Comparison of ENCODE assay signal across 8 mouse cellular contexts in genomic region chr16:44173155-44173941, GRCm38 (mm10). TPM values are rescaled to one million over a fixed set of nuclear protein-coding genes. Genes with fewer than 3 reads are reported as not detected.
DNase-seq lines count a peak whose midpoint lies in the region; ATAC-seq and TF ChIP-seq lines count a peak whose summit lies in the region.

Gene Usf3 (plus strand): TSS chr16:44173246.

- ATAC-seq in heart, embryonic 14.5 days (ENCODE audit: insufficient number of reproducible peaks, insufficient read depth, low FRiP score, low read depth), result peak; percentile 72
- peak; percentile 55 for ATAC-seq in kidney, postnatal 0 days (replicated peaks; ENCODE audit: low FRiP score, low read depth)
- peak; percentile 58 for ATAC-seq in liver, embryonic 12.5 days
- peak; percentile 51 for ATAC-seq in stomach, embryonic 16.5 days (ENCODE audit: insufficient read depth, low FRiP score)

- DNase-seq in CD4-positive, CD25-positive, alpha-beta regulatory T cell, adult 2 months (ENCODE audit: low read depth, low spot score), result peak; percentile 75
- DNase-seq in forebrain, embryonic 10.5 days (ENCODE audit: extremely low spot score, low spot score), result no peak
- DNase-seq in kidney, postnatal 0 days (ENCODE audit: low spot score), result peak; percentile 51

- no peak for TF ChIP-seq CTCF in bone marrow, adult 2 months (IDR thresholded peaks at IDR 0.05; ENCODE audit: control insufficient read depth, insufficient read depth, low read length)
- no peak for TF ChIP-seq CTCF in kidney, postnatal 0 days (IDR thresholded peaks at IDR 0.05; ENCODE audit: low read depth)

- WGBS in bone marrow, adult 2 months, result 2% methylated on average over 69 of the region's 77 CpGs
- WGBS in forebrain, embryonic 10.5 days, result under 1% methylated on average over 68 of the region's 77 CpGs
- WGBS in heart, embryonic 14.5 days, result 0% methylated on average over 24 of the region's 77 CpGs
- WGBS in kidney, postnatal 0 days, result under 1% methylated on average over 30 of the region's 77 CpGs
- 1% methylated on average over 57 of the region's 77 CpGs for WGBS in liver, embryonic 12.5 days (ENCODE audit: insufficient replicate concordance)
- under 1% methylated on average over 36 of the region's 77 CpGs for WGBS in stomach, embryonic 16.5 days

- H3K36me3 ChIP-seq in forebrain, embryonic 10.5 days (replicated peaks), result no peaks in the 10 kb centered on the region
- no peaks in the 10 kb centered on the region for H3K36me3 ChIP-seq in heart, embryonic 14.5 days (ENCODE audit: control insufficient read depth, insufficient read depth, low read length)
- H3K36me3 ChIP-seq in kidney, postnatal 0 days (ENCODE audit: insufficient read depth, low read length), result no peaks in the 10 kb centered on the region
- H3K36me3 ChIP-seq in liver, embryonic 12.5 days, result peaks cover 2% of the 10 kb centered on the region; the same call in 1 of the 2 replicates
- H3K36me3 ChIP-seq in myocyte (ENCODE audit: control insufficient read depth, insufficient read depth), result no peaks in the 10 kb centered on the region
- H3K36me3 ChIP-seq in stomach, embryonic 16.5 days (ENCODE audit: control insufficient read depth, insufficient read depth, low read length), result no peaks in the 10 kb centered on the region

- H3ac ChIP-seq in myocyte (ENCODE audit: control insufficient read depth, insufficient read length), result peak within 1 kb of the TSS; percentile 54

- no peaks in the 10 kb centered on the region for H3K9me3 ChIP-seq in forebrain, embryonic 10.5 days
- H3K9me3 ChIP-seq in heart, embryonic 14.5 days (ENCODE audit: control insufficient read depth, low read length), result no peaks in the 10 kb centered on the region
- no peaks in the 10 kb centered on the region for H3K9me3 ChIP-seq in kidney, postnatal 0 days (replicated peaks; ENCODE audit: low read length)
- H3K9me3 ChIP-seq in liver, embryonic 12.5 days (replicated peaks), result no peaks in the 10 kb centered on the region
- no peaks in the 10 kb centered on the region for H3K9me3 ChIP-seq in stomach, embryonic 16.5 days (replicated peaks; ENCODE audit: control insufficient read depth, low read length)

- peak within 1 kb of the TSS; percentile 88 for H3K27ac ChIP-seq in bone marrow, adult 2 months (ENCODE audit: control insufficient read depth, insufficient read depth, low read depth, low read length, poor library complexity)
- peak within 1 kb of the TSS; percentile 99 for H3K27ac ChIP-seq in forebrain, embryonic 10.5 days
- peak within 1 kb of the TSS; percentile 96 to 98 for H3K27ac ChIP-seq in heart, embryonic 14.5 days (replicated peaks in 1 of 2; ENCODE audit: control insufficient read depth in 1 of 2, insufficient read depth in 1 of 2, low read depth in 2 of 2, low read length in 2 of 2)
- peak within 1 kb of the TSS; percentile 97 for H3K27ac ChIP-seq in kidney, postnatal 0 days
- peak within 1 kb of the TSS; percentile 95 for H3K27ac ChIP-seq in liver, embryonic 12.5 days
- peak within 1 kb of the TSS; percentile 96 for H3K27ac ChIP-seq in stomach, embryonic 16.5 days (ENCODE audit: low read length)

- H3K4me3 ChIP-seq in bone marrow, adult 2 months (replicated peaks; ENCODE audit: control insufficient read depth, low read depth, low read length), result peak within 1 kb of the TSS; percentile 90
- peak within 1 kb of the TSS; percentile 95 for H3K4me3 ChIP-seq in forebrain, embryonic 10.5 days
- peak within 1 kb of the TSS; percentile 79 to 80 for H3K4me3 ChIP-seq in heart, embryonic 14.5 days (ENCODE audit: control insufficient read depth in 1 of 2, insufficient read depth in 1 of 2, low read depth in 1 of 2, low read length in 2 of 2)
- H3K4me3 ChIP-seq in kidney, postnatal 0 days (replicated peaks; ENCODE audit: low read depth, low read length), result peak within 1 kb of the TSS; percentile 98
- H3K4me3 ChIP-seq in liver, embryonic 12.5 days, result peak within 1 kb of the TSS; percentile 91
- H3K4me3 ChIP-seq in myocyte, result peak within 1 kb of the TSS; percentile 36
- H3K4me3 ChIP-seq in stomach, embryonic 16.5 days (replicated peaks; ENCODE audit: low read length), result peak within 1 kb of the TSS; percentile 89

- no peak for TF ChIP-seq POLR2A in bone marrow, adult 2 months (IDR thresholded peaks at IDR 0.05; ENCODE audit: borderline replicate concordance, control insufficient read depth, low read depth, low read length)
- TF ChIP-seq POLR2A in myocyte (IDR thresholded peaks at IDR 0.05; ENCODE audit: insufficient read length, low read depth), result peak; percentile 24

- H3K79me2 ChIP-seq in myocyte (ENCODE audit: control insufficient read depth, insufficient read depth), result peaks cover 36% of the 10 kb centered on the region

- H3K27me3 ChIP-seq in forebrain, embryonic 10.5 days (ENCODE audit: poor library complexity, severe bottlenecking), result no peaks in the 10 kb centered on the region
- H3K27me3 ChIP-seq in heart, embryonic 14.5 days (ENCODE audit: control insufficient read depth, insufficient read depth, low read length), result no peaks in the 10 kb centered on the region
- no peaks in the 10 kb centered on the region for H3K27me3 ChIP-seq in kidney, postnatal 0 days (ENCODE audit: insufficient read depth, low read length)
- H3K27me3 ChIP-seq in liver, embryonic 12.5 days (replicated peaks), result no peaks in the 10 kb centered on the region
- H3K27me3 ChIP-seq in myocyte (ENCODE audit: control insufficient read depth, insufficient read depth, insufficient read length), result no peaks in the 10 kb centered on the region
- H3K27me3 ChIP-seq in stomach, embryonic 16.5 days (ENCODE audit: control insufficient read depth, insufficient read depth, low read length), result no peaks in the 10 kb centered on the region

- peak within 1 kb of the TSS; percentile 97 for H3K9ac ChIP-seq in heart, embryonic 14.5 days (ENCODE audit: low read length)
- peak within 1 kb of the TSS; percentile 98 for H3K9ac ChIP-seq in kidney, postnatal 0 days (ENCODE audit: low read depth, low read length)
- H3K9ac ChIP-seq in liver, embryonic 12.5 days, result peak within 1 kb of the TSS; percentile 96
- peak within 1 kb of the TSS; percentile 99 for H3K9ac ChIP-seq in stomach, embryonic 16.5 days (ENCODE audit: low read length)

- H3K4me1 ChIP-seq in bone marrow, adult 2 months (ENCODE audit: control insufficient read depth, insufficient read depth, low read length), result peaks cover 3% of the 10 kb centered on the region
- H3K4me1 ChIP-seq in forebrain, embryonic 10.5 days, result peaks cover 25% of the 10 kb centered on the region
- H3K4me1 ChIP-seq in heart, embryonic 14.5 days (ENCODE audit: control insufficient read depth in 2 of 2, insufficient read depth in 2 of 2, low read length in 2 of 2), result peaks cover 4 to 16% of the 10 kb centered on the region in 2 experiments
- peaks cover 13% of the 10 kb centered on the region for H3K4me1 ChIP-seq in kidney, postnatal 0 days (replicated peaks; ENCODE audit: insufficient read depth, low read length)
- H3K4me1 ChIP-seq in liver, embryonic 12.5 days, result peaks cover 48% of the 10 kb centered on the region
- H3K4me1 ChIP-seq in stomach, embryonic 16.5 days (ENCODE audit: control insufficient read depth, insufficient read depth, low read length), result peaks cover 16% of the 10 kb centered on the region

- peak within 1 kb of the TSS; percentile 88 for H3K4me2 ChIP-seq in heart, embryonic 14.5 days (ENCODE audit: low read length)
- H3K4me2 ChIP-seq in kidney, postnatal 0 days (ENCODE audit: low read length), result peak within 1 kb of the TSS; percentile 84
- H3K4me2 ChIP-seq in liver, embryonic 12.5 days, result peak within 1 kb of the TSS; percentile 91
- peak within 1 kb of the TSS; percentile 93 for H3K4me2 ChIP-seq in myocyte (ENCODE audit: low read depth)
- peak within 1 kb of the TSS; percentile 82 for H3K4me2 ChIP-seq in stomach, embryonic 16.5 days (ENCODE audit: low read depth, low read length)

TF ChIP-seq in myocyte, 11 proteins besides CTCF, POLR2A, EP300 and RAD21:
- no peak for TF ChIP-seq E2F4 (IDR thresholded peaks at IDR 0.05; ENCODE audit: insufficient read depth)
- no peak for TF ChIP-seq TCF12 (IDR thresholded peaks at IDR 0.05; ENCODE audit: insufficient read depth, poor library complexity, severe bottlenecking)
- no peak for TF ChIP-seq CEBPB (IDR thresholded peaks at IDR 0.05; ENCODE audit: insufficient read depth, poor library complexity, severe bottlenecking)
- no peak for TF ChIP-seq SRF (IDR thresholded peaks at IDR 0.05; ENCODE audit: control insufficient read depth, insufficient read length, low read depth)
- no peak for TF ChIP-seq TCF3 (IDR thresholded peaks at IDR 0.05; ENCODE audit: insufficient read length, low read depth)
- no peak for TF ChIP-seq MYOD1 (IDR thresholded peaks at IDR 0.05; ENCODE audit: control insufficient read depth in 1 of 3, insufficient read length in 2 of 3, low read depth in 2 of 3)
- TF ChIP-seq USF1 (IDR thresholded peaks at IDR 0.05; ENCODE audit: low read depth), result no peak
- TF ChIP-seq REST (IDR thresholded peaks at IDR 0.05; ENCODE audit: insufficient read depth, insufficient read length), result no peak

RNA-seq across cellular contexts. Expression of gene Usf3, which starts in this region (rescaled TPM):
- 9.9 and 12.0 TPM in 2 replicates for polyA plus RNA-seq in bone marrow, adult 2 months (2011; ENCODE audit: insufficient read depth, insufficient read length, low replicate concordance, missing spikeins)
- 2.4 and 2.8 TPM in 2 replicates for polyA plus RNA-seq in forebrain, embryonic 10.5 days (2016; fragmentation: Nextera tagmentation; extraction: Ambion mirVana)
- polyA plus RNA-seq in heart, embryonic 14.5 days (2014; fragmentation: Nextera tagmentation; extraction: Ambion mirVana), result 4.1 and 4.7 TPM in 2 replicates
- polyA plus RNA-seq in kidney, postnatal 0 days (2015; fragmentation: Nextera tagmentation; extraction: Ambion mirVana), result 2.6 and 2.7 TPM in 2 replicates
- 2.5 and 2.9 TPM in 2 replicates for polyA plus RNA-seq in liver, embryonic 12.5 days (2016; fragmentation: Nextera tagmentation; extraction: Ambion mirVana)
- 3.5 TPM for polyA plus RNA-seq in myocyte (2012; fragmentation: generic; extraction: Trizol)
- 2.7 and 3.3 TPM in 2 replicates for polyA plus RNA-seq in stomach, embryonic 16.5 days (2015; fragmentation: Nextera tagmentation; extraction: Ambion mirVana)

Comparison
In these comparisons a context has a peak if more than half of its experiments do, and no peak if none do; other contexts are left out.
1. H3K4me3 ChIP-seq: peak in every context shown above with its lines; median percentile 98 in kidney, postnatal 0 days; 95 in forebrain, embryonic 10.5 days; 91 in liver, embryonic 12.5 days; 90 in bone marrow, adult 2 months; 89 in stomach, embryonic 16.5 days; 80 in heart, embryonic 14.5 days; 36 in myocyte.